Mouse (Mus musculus) cerebellum, adult 2 months (tissue): ENCODE measurements at regions not wholly inside any gene's neighbourhood (a gene's known extent, or its start where the extent isn't known, plus 50 kb on each side); places are given as distances from the start of the nearest gene placed in this dataset.
A peak's percentile ranks its signal among the peaks of the same experiment; 100 is the strongest.

ENCODE experiments used
- DNase-seq, 2 experiments: peaks; one replicate each; pipeline ENCODE4 v3.0.0; 2021
- H3K27ac ChIP-seq: fragments of 200-500 bp; 2 replicates; pipeline ENCODE4 v1.5.1; 2012; ENCODE audit warnings: low read length, control low read depth, inconsistent platforms; ENCODE audit not compliant: insufficient read depth
- H3K27me3 ChIP-seq: fragments of 200-500 bp; 2 replicates; pipeline ENCODE4 v1.6.1; 2012; ENCODE audit warnings: inconsistent platforms, mild to moderate bottlenecking, low read length, moderate library complexity; ENCODE audit not compliant: control insufficient read depth, insufficient read depth
- H3K4me1 ChIP-seq: fragments of 200-500 bp; 2 replicates; pipeline ENCODE4 v1.6.1; 2011; ENCODE audit warnings: low read length; ENCODE audit not compliant: control insufficient read depth, insufficient read depth
- H3K4me3 ChIP-seq: fragments of 200-500 bp; replicated peaks from 2 replicates; pipeline ENCODE3; 2011; ENCODE audit warnings: mild to moderate bottlenecking, low read depth, low read length, control low read depth; ENCODE audit not compliant: insufficient read depth
- CTCF ChIP-seq: fragments of 200-500 bp; IDR thresholded peaks from 2 replicates; pipeline ENCODE4 v1.5.1; 2011; ENCODE audit warnings: low read depth, mild to moderate bottlenecking, control low read depth, low read length, moderate library complexity, borderline replicate concordance; ENCODE audit not compliant: insufficient read depth
- POLR2A ChIP-seq: fragments of 200-500 bp; IDR thresholded peaks from 2 replicates; pipeline ENCODE4 v1.6.1; 2011; ENCODE audit warnings: low read length, control low read depth, borderline replicate concordance; ENCODE audit not compliant: insufficient read depth
- WGBS: fragments of 180-500 bp; shearing (Covaris S2); methylation state at CpG from one replicate; pipeline ENCODE4 v1.1.7; 2018; 5-methylcytosine and 5-hydroxymethylcytosine counted together

DNA sequence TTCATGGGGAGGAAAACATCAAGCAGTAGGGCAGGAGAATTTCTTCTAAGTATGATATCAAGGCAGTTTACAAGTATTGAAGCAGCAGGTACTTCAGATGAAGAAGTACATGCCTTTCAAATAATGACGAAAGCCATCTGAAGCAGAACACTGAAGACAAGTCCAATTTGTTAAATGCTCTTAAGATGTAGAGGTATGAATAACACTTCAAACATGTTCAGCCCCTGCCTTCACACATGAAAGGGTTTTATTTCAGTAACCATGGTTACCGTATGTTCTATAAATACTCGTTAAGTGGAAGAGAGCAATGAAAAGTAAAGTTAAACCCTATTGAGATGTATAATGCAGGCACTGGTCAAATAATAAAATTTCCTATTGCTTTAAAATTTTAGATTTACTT lies 101.8 kb downstream of the Mospd2 start:
- H3K27ac ChIP-seq: no peak overlapping the region
- H3K27me3 ChIP-seq: no peaks in the 10 kb centered on the region
- H3K4me1 ChIP-seq: no peaks in the 10 kb centered on the region
- 63% methylated on average over 3 of the region's 3 CpGs for WGBS
- TF ChIP-seq CTCF (no peak), POLR2A (no peak)
- H3K4me3 ChIP-seq: no peak overlapping the region
- no peak for DNase-seq

- TF ChIP-seq CTCF: no peak
- TF ChIP-seq POLR2A: no peak
- no peak for DNase-seq
- no peaks in the 10 kb centered on the region for H3K4me1 ChIP-seq
- 88% methylated on average over 6 of the region's 6 CpGs for WGBS
- no peak overlapping the region for H3K27ac ChIP-seq
- no peak overlapping the region for H3K4me3 ChIP-seq
- H3K27me3 ChIP-seq: no peaks in the 10 kb centered on the region
These were observed 139.8 kb downstream of the Mospd2 start for GRCm38 (mm10) chrX:164840393-164840792.

DNA sequence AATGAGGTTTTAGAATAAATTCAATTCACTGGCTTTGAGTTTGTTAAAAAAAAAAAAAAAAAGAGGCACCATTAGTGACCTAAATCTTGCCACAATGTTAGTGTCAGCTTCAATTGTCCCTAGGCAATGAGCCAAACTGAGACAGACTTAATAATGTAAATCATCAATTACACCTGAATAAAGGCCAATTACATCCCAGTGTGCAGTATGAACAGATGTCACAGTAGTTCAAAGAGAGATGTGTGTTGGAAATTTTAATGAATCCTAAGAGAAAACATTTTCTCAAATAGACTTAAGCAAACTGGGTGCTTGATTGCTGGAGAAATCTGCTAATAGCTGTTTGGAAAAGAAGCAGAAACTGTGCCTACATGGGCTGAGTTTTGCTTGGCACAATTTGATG lies 159.3 kb downstream of the Mospd2 start:
- no peaks in the 10 kb centered on the region for H3K27me3 ChIP-seq
- H3K4me1 ChIP-seq: no peaks in the 10 kb centered on the region
- no peak for TF ChIP-seq POLR2A
- H3K27ac ChIP-seq: no peak overlapping the region
- DNase-seq: no peak
- H3K4me3 ChIP-seq: no peak overlapping the region

DNA sequence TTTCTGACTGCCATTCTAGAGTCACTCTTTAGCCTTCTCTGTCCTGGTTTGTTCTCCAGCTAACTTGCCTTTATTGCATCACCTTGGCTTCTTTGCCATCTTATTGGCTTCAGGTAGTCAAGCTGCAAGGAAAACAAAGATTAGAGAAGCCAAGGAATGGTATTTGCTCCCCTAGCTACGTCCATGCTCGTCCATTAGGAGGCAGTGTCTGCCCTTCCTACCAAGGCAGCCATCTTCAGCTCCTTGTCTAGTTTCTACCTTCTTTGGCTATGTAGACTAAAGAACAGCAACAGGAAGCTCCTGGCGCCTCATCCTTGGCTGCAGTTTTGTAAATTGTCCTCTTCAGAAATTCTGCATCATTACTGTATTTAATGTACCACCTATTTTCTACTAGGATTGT lies 192.9 kb downstream of the Mospd2 start:
- 67% methylated on average over 3 of the region's 3 CpGs for WGBS
- H3K4me3 ChIP-seq: no peak overlapping the region
- H3K27ac ChIP-seq: no peak overlapping the region
- no peaks in the 10 kb centered on the region for H3K27me3 ChIP-seq
- no peaks in the 10 kb centered on the region for H3K4me1 ChIP-seq
- DNase-seq: no peak
- TF ChIP-seq CTCF (no peak), POLR2A (no peak)

GRCm38 (mm10) chrX:164764919-164765318 lies 215.3 kb downstream of the Mospd2 start:
- H3K4me3 ChIP-seq: no peak overlapping the region
- no peak overlapping the region for H3K27ac ChIP-seq
- H3K4me1 ChIP-seq: no peaks in the 10 kb centered on the region
- no peaks in the 10 kb centered on the region for H3K27me3 ChIP-seq
- 76% methylated on average over 4 of the region's 4 CpGs for WGBS
- no peak for TF ChIP-seq CTCF
- TF ChIP-seq POLR2A: no peak
- DNase-seq: no peak

- H3K4me3 ChIP-seq: no peak overlapping the region
- 23% methylated on average over 2 of the region's 2 CpGs for WGBS
- H3K27me3 ChIP-seq: no peaks in the 10 kb centered on the region
- H3K27ac ChIP-seq: no peak overlapping the region
- no peak for TF ChIP-seq POLR2A
- TF ChIP-seq CTCF: no peak
- DNase-seq: peak in 1 of 2 experiments; percentile 7
- H3K4me1 ChIP-seq: no peaks in the 10 kb centered on the region
These were observed 216.3 kb downstream of the Mospd2 start for GRCm38 (mm10) chrX:164763764-164764445.

DNA sequence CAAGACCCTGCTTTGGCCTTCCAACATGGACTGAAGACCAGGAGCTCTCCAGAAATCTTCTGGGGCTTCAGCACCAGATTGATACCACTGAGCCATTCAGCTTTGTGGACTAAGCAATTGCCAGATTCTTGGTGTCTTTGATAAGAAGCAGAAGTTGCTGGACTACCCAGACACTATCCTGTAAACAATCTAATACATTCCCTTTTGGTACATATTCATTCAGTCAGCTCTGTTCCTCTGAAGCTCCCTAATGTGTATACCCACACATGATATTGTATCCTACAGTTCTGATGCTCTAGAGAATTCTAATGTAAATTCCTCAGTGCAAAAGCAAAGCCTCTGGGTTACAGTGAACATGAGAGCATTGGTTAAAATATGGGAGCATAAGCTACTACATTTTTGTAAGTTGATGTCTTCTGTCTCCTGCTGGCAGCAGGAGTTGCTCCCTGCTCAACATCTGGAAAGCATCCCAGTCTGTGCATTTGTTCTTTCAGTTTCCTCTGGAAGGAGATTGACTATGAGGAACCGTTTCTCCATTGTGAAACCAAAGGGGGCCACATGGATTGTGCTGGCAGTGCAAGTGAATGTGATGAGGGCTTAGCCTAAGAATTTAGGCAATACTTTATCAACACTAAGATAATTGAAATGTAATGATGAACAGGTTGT lies 234.5 kb downstream of the Mospd2 start:
- 39% methylated on average over 1 of the region's 1 CpGs for WGBS
- no peaks in the 10 kb centered on the region for H3K4me1 ChIP-seq
- TF ChIP-seq POLR2A (no peak), CTCF (no peak)

More for the DNA sequence above, 234.5 kb downstream of the Mospd2 start:
- H3K4me3 ChIP-seq: no peak overlapping the region
- H3K27ac ChIP-seq: no peak overlapping the region
- DNase-seq: no peak
- no peaks in the 10 kb centered on the region for H3K27me3 ChIP-seq
